Mouse (Mus musculus) layer of hippocampus, adult 2 months (tissue): ENCODE measurements at regions not wholly inside any gene's neighbourhood (a gene's known extent, or its start where the extent isn't known, plus 50 kb on each side); places are given as distances from the start of the nearest gene placed in this dataset.
A peak's percentile ranks its signal among the peaks of the same experiment; 100 is the strongest.
"Not testable (repeated sequence)": the region's sequence is repeated elsewhere in the genome, so short reads cannot be mapped to it uniquely, and the experiment has no call there.

Experiments
- DNase-seq, 2 experiments: peaks; one replicate each; pipeline ENCODE4 v3.0.0; 2022; ENCODE audit warnings: low spot score in 2 of 2
- H3K27ac ChIP-seq: fragments of 200-600 bp; 2 replicates; pipeline ENCODE4 v1.8.1; 2022
- H3K4me3 ChIP-seq: fragments of 200-600 bp; 2 replicates; pipeline ENCODE4 v1.8.1; 2022; ENCODE audit warnings: mild to moderate bottlenecking
- CTCF ChIP-seq: fragments of 200-600 bp; conservative IDR thresholded peaks from 2 replicates; pipeline ENCODE4 v1.8.1; 2022; ENCODE audit warnings: antibody characterized with exemption, mild to moderate bottlenecking, moderate library complexity

GRCm38 (mm10) chr7:70279927-70280642, 86.5 kb downstream of the Nr2f2 start:
- no peak for DNase-seq
- H3K4me3 ChIP-seq = peak overlapping the region; percentile 29; the same call in 1 of the 2 replicates
- H3K27ac ChIP-seq = no peak overlapping the region
- TF ChIP-seq CTCF = no peak

- no peak overlapping the region for H3K4me3 ChIP-seq
- TF ChIP-seq CTCF = no peak
- H3K27ac ChIP-seq = no peak overlapping the region
- no peak for DNase-seq
Observed at GRCm38 (mm10) chr7:70279101-70279500, 87.4 kb downstream of the Nr2f2 start.

GRCm38 (mm10) chr7:70276078-70276477, 90.5 kb downstream of the Nr2f2 start:
- no peak for TF ChIP-seq CTCF

GRCm38 (mm10) chr7:70274312-70274711, 92.2 kb downstream of the Nr2f2 start:
- TF ChIP-seq CTCF = no peak
- DNase-seq = no peak
- no peak overlapping the region for H3K4me3 ChIP-seq
- no peak overlapping the region for H3K27ac ChIP-seq

More at GRCm38 (mm10) chr7:70276078-70276477, 90.5 kb downstream of the Nr2f2 start:
- H3K27ac ChIP-seq = no peak overlapping the region
- DNase-seq = no peak
- H3K4me3 ChIP-seq = no peak overlapping the region

GRCm38 (mm10) chr7:70267075-70267474, 99.5 kb downstream of the Nr2f2 start:
- Histone ChIP-seq H3K27ac (no peak overlapping the region), H3K4me3 (no peak overlapping the region)
- TF ChIP-seq CTCF = no peak
- peak in 1 of 2 experiments; percentile 2 for DNase-seq

GRCm38 (mm10) chr7:70256806-70257205, 109.7 kb downstream of the Nr2f2 start:
- H3K4me3 ChIP-seq = no peak overlapping the region
- H3K27ac ChIP-seq = no peak overlapping the region
- no peak for DNase-seq
- TF ChIP-seq CTCF = no peak

- Histone ChIP-seq H3K4me3 (no peak overlapping the region), H3K27ac (no peak overlapping the region)
- no peak for DNase-seq
- no peak for TF ChIP-seq CTCF
Observed at GRCm38 (mm10) chr7:70255072-70255471, 111.5 kb downstream of the Nr2f2 start.

- no peak for DNase-seq
- H3K4me3 ChIP-seq = no peak overlapping the region
- no peak overlapping the region for H3K27ac ChIP-seq
- TF ChIP-seq CTCF = no peak
Observed at GRCm38 (mm10) chr7:70253275-70253674, 113.3 kb downstream of the Nr2f2 start.

- not testable (repeated sequence) for H3K4me3 ChIP-seq, H3K27ac ChIP-seq, DNase-seq
Observed at GRCm38 (mm10) chr7:70239059-70239458, 127.5 kb downstream of the Nr2f2 start.

GRCm38 (mm10) chr7:70219310-70219709, 147.2 kb downstream of the Nr2f2 start:
- Histone ChIP-seq H3K4me3 (no peak overlapping the region), H3K27ac (no peak overlapping the region)
- DNase-seq = no peak
- TF ChIP-seq CTCF = no peak

GRCm38 (mm10) chr7:70217137-70217536, 149.4 kb downstream of the Nr2f2 start:
- TF ChIP-seq CTCF = no peak
- Histone ChIP-seq H3K27ac (no peak overlapping the region), H3K4me3 (no peak overlapping the region)
- DNase-seq = no peak

GRCm38 (mm10) chr7:70213970-70214520, 152.5 kb downstream of the Nr2f2 start:
- DNase-seq = no peak
- no peak overlapping the region for H3K4me3 ChIP-seq
- no peak overlapping the region for H3K27ac ChIP-seq
- no peak for TF ChIP-seq CTCF

GRCm38 (mm10) chr7:70205900-70206299, 160.6 kb downstream of the Nr2f2 start:
- DNase-seq = no peak
- Histone ChIP-seq H3K4me3 (no peak overlapping the region), H3K27ac (no peak overlapping the region)
- TF ChIP-seq CTCF = no peak

- Histone ChIP-seq H3K4me3 (no peak overlapping the region), H3K27ac (no peak overlapping the region)
- TF ChIP-seq CTCF = no peak
- DNase-seq = no peak
Observed at GRCm38 (mm10) chr7:70200188-70200587, 166.3 kb downstream of the Nr2f2 start.
